Mouse (Mus musculus) E14TG2a.4 (cell line): ENCODE data around the gene Aco1.
A peak's percentile ranks its signal among the peaks of the same experiment; 100 is the strongest.

Experiments
- H3K27me3 ChIP-seq: 2 replicates; pipeline ENCODE4 v1.6.1; 2014; ENCODE audit warnings: low read length, control low read depth; ENCODE audit not compliant: insufficient read depth
- H3K36me3 ChIP-seq: 2 replicates; pipeline ENCODE4 v1.6.1; 2014; ENCODE audit warnings: low read length, control low read depth; ENCODE audit not compliant: insufficient read depth
- H3K4me1 ChIP-seq: replicated peaks from 2 replicates; pipeline ENCODE4 v1.6.1; 2014; ENCODE audit warnings: low read depth, low read length, control low read depth
- H3K4me3 ChIP-seq: replicated peaks from 2 replicates; pipeline ENCODE4 v1.5.1; 2014; ENCODE audit warnings: mild to moderate bottlenecking, low read length
- H3K9me3 ChIP-seq: 2 replicates; pipeline ENCODE4 v1.6.1; 2014; ENCODE audit warnings: low read length, control low read depth
- CTCF ChIP-seq: conservative IDR thresholded peaks from 2 replicates; pipeline ENCODE4 v1.5.1; 2014; ENCODE audit warnings: low read length
- NANOG ChIP-seq: IDR thresholded peaks from 2 replicates; pipeline ENCODE4 v1.6.1; 2014; ENCODE audit warnings: borderline replicate concordance, low read length, mixed read lengths
- POU5F1 ChIP-seq: IDR thresholded peaks from 2 replicates; pipeline ENCODE4 v1.6.1; 2014; ENCODE audit warnings: low read length, borderline replicate concordance

Gene Aco1

GRCm38 (mm10) chr4:40184470-40184869, 41.6 kb downstream of the Aco1 start:
- TF ChIP-seq POU5F1 = no peak

GRCm38 (mm10) chr4:40187956-40188355, 45.1 kb downstream of the Aco1 start:
- H3K9me3 ChIP-seq = no peaks in the 10 kb centered on the region
- H3K4me1 ChIP-seq = peaks cover 60% of the 10 kb centered on the region
- no peaks in the 10 kb centered on the region for H3K27me3 ChIP-seq
- TF ChIP-seq CTCF (no peak), NANOG (no peak), POU5F1 (no peak)
- H3K36me3 ChIP-seq = peaks cover 76% of the 10 kb centered on the region
- no peak overlapping the region for H3K4me3 ChIP-seq

More at GRCm38 (mm10) chr4:40184470-40184869, 41.6 kb downstream of the Aco1 start:
- H3K4me3 ChIP-seq = no peak overlapping the region
- H3K27me3 ChIP-seq = no peaks in the 10 kb centered on the region
- no peaks in the 10 kb centered on the region for H3K9me3 ChIP-seq
- H3K4me1 ChIP-seq = peaks cover 38% of the 10 kb centered on the region
- peaks cover 87% of the 10 kb centered on the region for H3K36me3 ChIP-seq

- Histone ChIP-seq H3K4me1 (peaks cover 59% of the 10 kb centered on the region), H3K4me3 (no peak overlapping the region), H3K9me3 (no peaks in the 10 kb centered on the region), H3K36me3 (peaks cover 63% of the 10 kb centered on the region), H3K27me3 (no peaks in the 10 kb centered on the region)
- TF ChIP-seq CTCF (no peak), NANOG (no peak), POU5F1 (no peak)
Measured at GRCm38 (mm10) chr4:40192246-40192645, 49.4 kb downstream of the Aco1 start.

GRCm38 (mm10) chr4:40193461-40193860, 50.6 kb downstream of the Aco1 start:
- no peaks in the 10 kb centered on the region for H3K27me3 ChIP-seq
- TF ChIP-seq CTCF (no peak), NANOG (no peak), POU5F1 (no peak)
- peaks cover 50% of the 10 kb centered on the region for H3K4me1 ChIP-seq
- no peaks in the 10 kb centered on the region for H3K9me3 ChIP-seq
- no peak overlapping the region for H3K4me3 ChIP-seq
- peaks cover 60% of the 10 kb centered on the region for H3K36me3 ChIP-seq

- Histone ChIP-seq H3K4me1 (peaks cover 32% of the 10 kb centered on the region), H3K9me3 (no peaks in the 10 kb centered on the region), H3K27me3 (no peaks in the 10 kb centered on the region), H3K4me3 (no peak overlapping the region), H3K36me3 (peaks cover 48% of the 10 kb centered on the region)
- no peak for TF ChIP-seq POU5F1
Measured at GRCm38 (mm10) chr4:40195336-40195735, 52.5 kb downstream of the Aco1 start.

- Histone ChIP-seq H3K9me3 (no peaks in the 10 kb centered on the region), H3K4me1 (peaks cover 31% of the 10 kb centered on the region), H3K27me3 (no peaks in the 10 kb centered on the region), H3K36me3 (peaks cover 61% of the 10 kb centered on the region), H3K4me3 (no peak overlapping the region)
- no peak for TF ChIP-seq NANOG
- TF ChIP-seq POU5F1 = no peak
- no peak for TF ChIP-seq CTCF
Measured at GRCm38 (mm10) chr4:40202205-40202604, 59.3 kb downstream of the Aco1 start.

- H3K9me3 ChIP-seq = no peaks in the 10 kb centered on the region
- no peak overlapping the region for H3K4me3 ChIP-seq
- peaks cover 29% of the 10 kb centered on the region for H3K4me1 ChIP-seq
- no peaks in the 10 kb centered on the region for H3K27me3 ChIP-seq
- TF ChIP-seq CTCF = no peak
- TF ChIP-seq POU5F1 = no peak
- TF ChIP-seq NANOG = no peak
- peaks cover 68% of the 10 kb centered on the region for H3K36me3 ChIP-seq
Measured at GRCm38 (mm10) chr4:40204374-40204773, 61.5 kb downstream of the Aco1 start.

- no peaks in the 10 kb centered on the region for H3K9me3 ChIP-seq
- no peak for TF ChIP-seq POU5F1
- no peak for TF ChIP-seq NANOG
- no peak for TF ChIP-seq CTCF
- H3K4me1 ChIP-seq = peaks cover 29% of the 10 kb centered on the region
Measured at GRCm38 (mm10) chr4:40205231-40205903, 62.5 kb downstream of the Aco1 start.

GRCm38 (mm10) chr4:40207701-40208100, 64.8 kb downstream of the Aco1 start:
- H3K4me1 ChIP-seq = peaks cover 29% of the 10 kb centered on the region
- H3K36me3 ChIP-seq = peaks cover 88% of the 10 kb centered on the region
- H3K4me3 ChIP-seq = no peak overlapping the region
- H3K9me3 ChIP-seq = no peaks in the 10 kb centered on the region
- H3K27me3 ChIP-seq = no peaks in the 10 kb centered on the region
- no peak for TF ChIP-seq CTCF
- no peak for TF ChIP-seq POU5F1

More at GRCm38 (mm10) chr4:40205231-40205903, 62.5 kb downstream of the Aco1 start:
- Histone ChIP-seq H3K36me3 (peaks cover 77% of the 10 kb centered on the region), H3K4me3 (peak overlapping the region; percentile 43), H3K27me3 (no peaks in the 10 kb centered on the region)
